Mouse (Mus musculus) cerebral cortex, adult 2 months (tissue): Measurements from ENCODE around the gene Mrpl47.

Experiments used
- WGBS: fragments of 180-500 bp; shearing (Covaris S2); methylation state at CpG from one replicate; pipeline ENCODE4 v1.1.7; 2018; 5-methylcytosine and 5-hydroxymethylcytosine counted together

Mrpl47 gene

GRCm38 (mm10) chr3:32705647-32706348 is 31.6 kb downstream of the Mrpl47 start, which contains the start of gene Actl6a:
TSS of gene Actl6a (plus strand) at chr3:32706298.
- WGBS: 80% methylated on average over 9 of the region's 9 CpGs

- 87% methylated on average over 10 of the region's 10 CpGs for WGBS
These were observed 32.8 kb downstream of the Mrpl47 start for GRCm38 (mm10) chr3:32704632-32705031.

DNA sequence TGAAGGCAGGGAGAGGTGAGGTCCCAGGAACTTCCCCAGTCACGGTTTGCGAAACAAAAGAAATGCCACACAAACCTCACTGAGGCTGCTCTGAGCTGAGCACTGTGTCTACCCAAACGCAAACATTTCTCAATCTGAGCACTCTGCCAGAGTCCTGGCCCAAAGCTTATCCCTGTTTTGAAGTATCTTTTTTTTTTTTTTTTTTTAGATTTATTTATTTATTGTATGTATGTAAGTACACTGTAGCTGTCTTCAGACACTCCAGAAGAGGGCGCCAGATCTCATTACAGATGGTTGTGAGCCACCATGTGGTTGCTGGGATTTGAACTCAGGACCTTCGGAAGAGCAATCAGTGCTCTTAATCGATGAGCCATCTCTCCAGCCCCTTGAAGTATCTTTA is 33.4 kb downstream of the Mrpl47 start:
- 90% methylated on average over 6 of the region's 6 CpGs for WGBS

- 23% methylated on average over 7 of the region's 7 CpGs for WGBS
These were observed 39.1 kb downstream of the Mrpl47 start for GRCm38 (mm10) chr3:32698228-32698863.

DNA sequence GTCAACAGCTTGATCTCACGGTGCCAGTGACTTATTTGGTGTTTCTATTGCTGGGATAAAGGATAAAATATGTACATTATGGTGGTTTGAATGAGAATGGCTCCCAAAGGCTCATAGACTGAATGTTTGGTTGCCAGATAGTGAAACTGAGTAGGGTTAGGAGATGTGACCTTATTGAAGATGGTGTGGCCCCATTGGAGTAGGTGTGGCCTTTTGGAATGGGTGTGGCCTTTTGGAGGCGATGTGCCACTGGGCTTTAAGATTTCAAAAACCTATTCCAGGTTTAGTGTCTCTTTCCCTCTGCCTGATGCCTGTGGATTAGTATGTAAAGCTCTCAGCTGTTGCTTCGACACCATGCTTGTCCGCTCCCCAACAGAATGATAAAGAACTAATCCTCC is 41.8 kb downstream of the Mrpl47 start:
- WGBS: 91% methylated on average over 4 of the region's 4 CpGs

- 83% methylated on average over 12 of the region's 12 CpGs for WGBS
These were observed 42.4 kb downstream of the Mrpl47 start for GRCm38 (mm10) chr3:32694737-32695582.

GRCm38 (mm10) chr3:32694211-32694610 is 43.2 kb downstream of the Mrpl47 start:
- WGBS: 68% methylated on average over 5 of the region's 5 CpGs

- 72% methylated on average over 5 of the region's 5 CpGs for WGBS
These were observed 45.6 kb downstream of the Mrpl47 start for GRCm38 (mm10) chr3:32691841-32692240.

DNA sequence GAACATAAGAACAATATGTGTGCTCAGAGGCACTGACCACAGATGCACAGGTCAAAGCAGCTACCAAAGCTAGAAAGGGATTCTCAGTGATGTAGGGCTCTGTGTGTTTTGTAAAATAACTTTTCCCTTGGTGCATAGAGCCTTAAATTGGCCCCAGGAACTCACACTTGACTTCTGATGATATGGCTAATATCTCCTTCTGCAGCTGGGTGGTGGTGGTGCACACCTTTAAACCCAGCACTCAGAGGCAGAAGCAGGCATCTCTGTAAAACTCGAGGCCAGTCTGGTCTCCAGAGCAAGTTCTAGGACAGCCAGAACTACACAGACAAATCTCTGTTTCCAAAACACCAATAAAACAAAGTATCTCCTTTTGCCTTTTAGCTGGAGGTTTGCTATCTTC is 46.5 kb downstream of the Mrpl47 start:
- WGBS: 71% methylated on average over 1 of the region's 1 CpGs

DNA sequence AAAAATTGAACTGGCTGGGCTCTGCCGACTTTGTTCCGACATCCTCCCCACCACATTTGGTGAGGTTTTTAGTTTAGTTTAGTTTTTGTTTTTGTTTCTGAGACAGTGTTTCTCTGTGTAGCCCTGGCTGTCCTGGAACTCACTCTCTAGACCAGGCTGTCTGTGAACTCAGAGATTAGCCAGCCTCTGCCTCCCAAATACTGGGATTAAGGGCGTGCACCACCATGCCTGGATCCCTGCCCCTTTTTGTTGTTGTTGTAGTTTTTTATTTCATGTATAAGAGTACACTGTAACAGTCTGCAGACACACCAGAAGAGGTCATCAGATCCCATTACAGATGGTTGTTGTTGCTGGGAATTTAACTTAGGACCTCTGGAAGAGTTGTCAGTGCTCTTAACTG is 47.4 kb downstream of the Mrpl47 start:
- 89% methylated on average over 3 of the region's 3 CpGs for whole genome bisulfite sequencing

GRCm38 (mm10) chr3:32689567-32689999 is 47.8 kb downstream of the Mrpl47 start:
- WGBS: 74% methylated on average over 9 of the region's 9 CpGs

DNA sequence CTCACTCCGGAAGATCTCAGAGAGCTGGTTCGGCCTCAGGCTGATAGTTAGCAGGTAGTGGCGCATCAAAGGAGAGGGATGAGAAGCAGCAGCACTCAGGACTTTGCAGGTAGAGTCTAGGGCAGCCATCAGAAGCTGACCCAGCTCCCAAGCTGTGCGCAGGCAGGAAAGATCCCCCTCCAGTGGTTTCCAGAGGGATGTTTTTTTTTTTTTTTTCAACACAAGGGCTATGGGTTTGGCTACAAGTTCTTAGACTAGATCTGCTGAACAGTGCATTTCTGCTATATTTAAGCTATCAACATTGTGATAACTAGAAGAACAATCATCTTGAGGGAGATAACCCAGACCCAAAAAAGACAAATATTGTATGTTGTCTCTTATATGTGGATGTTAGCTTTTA is 50.2 kb downstream of the Mrpl47 start:
- WGBS: 86% methylated on average over 4 of the region's 4 CpGs

GRCm38 (mm10) chr3:32686537-32686936 is 50.9 kb downstream of the Mrpl47 start:
- WGBS: 95% methylated on average over 1 of the region's 1 CpGs

DNA sequence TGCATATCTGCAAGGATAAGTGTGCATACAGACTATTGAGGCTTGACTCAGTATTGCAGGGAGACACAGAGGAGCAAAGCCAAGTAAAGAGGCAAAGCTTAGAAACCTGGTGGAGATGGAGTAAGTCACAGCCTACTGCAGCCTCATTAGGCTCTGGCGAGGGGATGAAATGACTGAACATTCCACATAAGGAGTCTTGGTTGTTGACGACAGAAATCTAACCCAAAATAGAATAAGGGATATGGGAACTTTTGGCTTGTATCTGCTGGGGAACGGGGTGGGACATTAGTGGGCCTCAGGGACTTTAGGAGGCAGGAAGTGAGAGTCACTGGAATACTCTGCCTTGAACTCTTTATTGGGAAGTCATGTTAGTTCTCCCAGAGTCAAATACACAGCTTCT is 52.8 kb downstream of the Mrpl47 start:
- WGBS: 83% methylated on average over 3 of the region's 3 CpGs

- WGBS: 86% methylated on average over 11 of the region's 12 CpGs
These were observed 54.4 kb downstream of the Mrpl47 start for GRCm38 (mm10) chr3:32682910-32683531.

GRCm38 (mm10) chr3:32676393-32676792 is 61.0 kb downstream of the Mrpl47 start:
- 93% methylated on average over 6 of the region's 6 CpGs for WGBS
